Mouse (Mus musculus): ENCODE results near the gene Dqx1. TPM values are rescaled to one million over a fixed set of nuclear protein-coding genes. Genes with fewer than 3 reads are reported as not detected.

Dqx1 gene
- total RNA-seq, 4 experiments from 2014 or later: 0.24 to 0.52 (median 0.33) TPM

- DNase-seq (ENCODE audit: low spot score in 2 of 2): peak; percentile 33 to 53
These were observed 24.1 kb upstream of the Dqx1 start, which contains the start of the genes Dok1 and Loxl3 for GRCm38 (mm10) chr6:83033249-83034185. Gene Dok1, minus strand, starts transcription at chr6:83033471. Gene Loxl3, plus strand, starts transcription at chr6:83034173.

- no peak for DNase-seq (ENCODE audit: low spot score in 2 of 2)
These were observed 23.1 kb upstream of the Dqx1 start for GRCm38 (mm10) chr6:83034463-83035055.

- no peak for DNase-seq (ENCODE audit: low spot score in 2 of 2)
These were observed 20.5 kb upstream of the Dqx1 start for GRCm38 (mm10) chr6:83037188-83037587.

GRCm38 (mm10) chr6:83038496-83039012, 19.1 kb upstream of the Dqx1 start:
- peak; percentile 88 to 89 for DNase-seq (ENCODE audit: low spot score in 2 of 2)

- no peak for DNase-seq (ENCODE audit: low spot score in 2 of 2)
These were observed 17.0 kb upstream of the Dqx1 start for GRCm38 (mm10) chr6:83040601-83041000.

- no peak for DNase-seq (ENCODE audit: low spot score in 2 of 2)
These were observed 14.1 kb upstream of the Dqx1 start for GRCm38 (mm10) chr6:83043561-83043960.

- DNase-seq (ENCODE audit: low spot score in 2 of 2): no peak
These were observed 13.7 kb upstream of the Dqx1 start for GRCm38 (mm10) chr6:83043993-83044392.

GRCm38 (mm10) chr6:83044742-83045141, 12.9 kb upstream of the Dqx1 start:
- DNase-seq (ENCODE audit: low spot score in 2 of 2): no peak

- no peak for DNase-seq (ENCODE audit: low spot score in 2 of 2)
These were observed 8.3 kb upstream of the Dqx1 start for GRCm38 (mm10) chr6:83049367-83049766.

GRCm38 (mm10) chr6:83053136-83053960, 4.3 kb upstream of the Dqx1 start:
- no peak for DNase-seq (ENCODE audit: low spot score in 2 of 2)

GRCm38 (mm10) chr6:83054074-83054851, 3.4 kb upstream of the Dqx1 start, which contains the start of gene Aup1:
Gene Aup1, plus strand, starts transcription at chr6:83054521.
- peak; percentile 93 to 97 for DNase-seq (ENCODE audit: low spot score in 2 of 2)

GRCm38 (mm10) chr6:83054871-83055431, 2.7 kb upstream of the Dqx1 start, which contains the start of gene Htra2:
Gene Htra2, minus strand, starts transcription at chr6:83055273.
- DNase-seq (ENCODE audit: low spot score in 2 of 2): no peak

- no peak for DNase-seq (ENCODE audit: low spot score in 2 of 2)
These were observed 1.1 kb downstream of the Dqx1 start for GRCm38 (mm10) chr6:83058725-83059124.

- no peak for DNase-seq (ENCODE audit: low spot score in 2 of 2)
These were observed 8.4 kb downstream of the Dqx1 start for GRCm38 (mm10) chr6:83065995-83066394.

- DNase-seq (ENCODE audit: low spot score in 2 of 2): no peak
These were observed 8.8 kb downstream of the Dqx1 start for GRCm38 (mm10) chr6:83066441-83066840.

GRCm38 (mm10) chr6:83068221-83068620, 10.6 kb downstream of the Dqx1 start:
- DNase-seq (ENCODE audit: low spot score in 2 of 2): no peak

- no peak for DNase-seq (ENCODE audit: low spot score in 2 of 2)
These were observed 11.3 kb downstream of the Dqx1 start for GRCm38 (mm10) chr6:83068706-83069487.

- DNase-seq (ENCODE audit: low spot score in 2 of 2): no peak
These were observed 12.0 kb downstream of the Dqx1 start for GRCm38 (mm10) chr6:83069488-83070246.

- no peak for DNase-seq (ENCODE audit: low spot score in 2 of 2)
These were observed 12.4 kb downstream of the Dqx1 start, which contains the start of gene Tlx2 for GRCm38 (mm10) chr6:83070247-83070310. Gene Tlx2, minus strand, starts transcription at chr6:83070293.
